Mouse (Mus musculus) heart, embryonic 15.5 days (tissue): ENCODE measurements around the gene Pdlim4. TPM values are rescaled to one million over a fixed set of nuclear protein-coding genes. Genes with fewer than 3 reads are reported as not detected.
"Not testable (repeated sequence)": the region's sequence is repeated elsewhere in the genome, so short reads cannot be mapped to it uniquely, and the experiment has no call there.

Source experiments
- ATAC-seq: fragments of 200-750 bp; cut with Nextera tagmentation; replicated peaks from 2 replicates; pipeline ENCODE4 v1.8.0; 2017; ENCODE audit warnings: low read depth, moderate TSS enrichment; ENCODE audit not compliant: insufficient number of reproducible peaks, insufficient read depth, low FRiP score
- H3K27ac ChIP-seq: fragments of 300-500 bp; sonication (generic); 2 replicates; pipeline ENCODE4 v1.5.1; 2015; ENCODE audit warnings: mild to moderate bottlenecking, inconsistent platforms
- H3K27me3 ChIP-seq: fragments of 300-500 bp; sonication (generic); 2 replicates; pipeline ENCODE4 v1.6.1; 2015; ENCODE audit warnings: inconsistent platforms
- H3K36me3 ChIP-seq: fragments of 300-500 bp; sonication (generic); 2 replicates; pipeline ENCODE4 v1.6.1; 2015; ENCODE audit warnings: mild to moderate bottlenecking, inconsistent platforms
- H3K4me1 ChIP-seq: fragments of 300-500 bp; sonication (generic); replicated peaks from 2 replicates; pipeline ENCODE4 v1.6.1; 2015; ENCODE audit warnings: inconsistent platforms
- H3K4me2 ChIP-seq: fragments of 300-500 bp; sonication (generic); 2 replicates; pipeline ENCODE4 v1.6.1; 2015; ENCODE audit warnings: inconsistent platforms, mild to moderate bottlenecking, moderate library complexity
- H3K4me3 ChIP-seq: fragments of 300-500 bp; sonication (generic); 2 replicates; pipeline ENCODE4 v1.5.1; 2015; ENCODE audit warnings: mild to moderate bottlenecking, inconsistent platforms
- H3K9ac ChIP-seq: fragments of 300-500 bp; sonication (generic); 2 replicates; pipeline ENCODE4 v1.6.1; 2015; ENCODE audit warnings: mild to moderate bottlenecking, inconsistent platforms
- H3K9me3 ChIP-seq: fragments of 300-500 bp; sonication (generic); replicated peaks from 2 replicates; pipeline ENCODE4 v1.6.1; 2016; ENCODE audit warnings: inconsistent platforms
- whole genome bisulfite sequencing: fragments of 180-500 bp; shearing (Covaris S2); methylation state at CpG from one replicate; pipeline ENCODE4 v1.1.7; 2015; ENCODE audit warnings: mixed read lengths; 5-methylcytosine and 5-hydroxymethylcytosine counted together
- polyA plus RNA-seq: library from polyadenylated mRNA; unstranded; fragments of >200 nt; fragmentation: Nextera tagmentation; extraction: Ambion mirVana; gene quantifications from 2 replicates; pipeline ENCODE4 v1.2.1, GENCODE M21; 2015

Pdlim4 gene
- polyA plus RNA-seq, 1 experiment from 2014 or later, result 11.4 TPM

GRCm38 (mm10) chr11:54011255-54011654, 57.6 kb downstream of the Pdlim4 start:
- Histone ChIP-seq H3K9me3 (no peaks in the 10 kb centered on the region), H3K9ac (no peak overlapping the region), H3K27me3 (no peaks in the 10 kb centered on the region), H3K4me1 (peaks cover 3% of the 10 kb centered on the region), H3K36me3 (no peaks in the 10 kb centered on the region), H3K4me2 (no peak overlapping the region), H3K4me3 (no peak overlapping the region), H3K27ac (no peak overlapping the region)
- no peak for ATAC-seq
- WGBS, result 89% methylated on average over 2 of the region's 2 CpGs

DNA sequence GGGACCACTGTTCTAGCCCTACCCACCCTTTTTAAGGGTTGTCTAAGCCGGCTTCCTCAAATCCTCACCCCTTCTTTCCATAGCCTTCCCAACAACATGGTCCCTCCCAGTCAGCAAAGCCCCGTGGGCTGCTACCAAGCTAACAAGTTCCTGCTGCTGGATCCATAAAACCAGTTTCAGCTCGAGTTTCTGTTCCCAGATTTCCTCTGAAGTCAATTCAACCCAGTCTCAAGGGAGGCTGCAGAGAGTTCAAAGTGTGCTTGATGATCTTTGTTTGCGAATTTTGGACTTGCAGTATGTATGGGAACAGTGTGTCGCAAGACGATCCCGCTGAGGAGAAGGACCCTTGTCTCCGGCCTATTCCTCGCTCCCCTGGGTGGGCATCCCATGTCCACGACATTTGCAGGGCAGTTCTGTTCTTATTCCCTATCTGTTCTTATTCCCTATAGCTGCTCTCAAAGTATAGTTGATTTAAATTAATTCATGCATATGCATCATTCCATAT, 60.3 kb downstream of the Pdlim4 start:
- H3K36me3 ChIP-seq, result no peaks in the 10 kb centered on the region
- no peak overlapping the region for H3K4me3 ChIP-seq
- no peak for ATAC-seq
- no peak overlapping the region for H3K4me2 ChIP-seq
- H3K4me1 ChIP-seq, result peaks cover 11% of the 10 kb centered on the region
- no peaks in the 10 kb centered on the region for H3K27me3 ChIP-seq
- 78% methylated on average over 10 of the region's 10 CpGs for WGBS
- H3K9ac ChIP-seq, result no peak overlapping the region
- no peaks in the 10 kb centered on the region for H3K9me3 ChIP-seq
- H3K27ac ChIP-seq, result no peak overlapping the region

GRCm38 (mm10) chr11:54007717-54008116, 61.1 kb downstream of the Pdlim4 start:
- H3K4me3 ChIP-seq, result no peak overlapping the region
- no peak overlapping the region for H3K27ac ChIP-seq
- H3K4me1 ChIP-seq, result peaks cover 14% of the 10 kb centered on the region
- no peaks in the 10 kb centered on the region for H3K27me3 ChIP-seq
- H3K9ac ChIP-seq, result no peak overlapping the region
- H3K36me3 ChIP-seq, result no peaks in the 10 kb centered on the region
- H3K9me3 ChIP-seq, result no peaks in the 10 kb centered on the region
- no peak overlapping the region for H3K4me2 ChIP-seq
- ATAC-seq, result no peak
- 86% methylated on average over 11 of the region's 11 CpGs for WGBS

- ATAC-seq, result no peak
Measured at GRCm38 (mm10) chr11:54006901-54007300, 61.9 kb downstream of the Pdlim4 start.

DNA sequence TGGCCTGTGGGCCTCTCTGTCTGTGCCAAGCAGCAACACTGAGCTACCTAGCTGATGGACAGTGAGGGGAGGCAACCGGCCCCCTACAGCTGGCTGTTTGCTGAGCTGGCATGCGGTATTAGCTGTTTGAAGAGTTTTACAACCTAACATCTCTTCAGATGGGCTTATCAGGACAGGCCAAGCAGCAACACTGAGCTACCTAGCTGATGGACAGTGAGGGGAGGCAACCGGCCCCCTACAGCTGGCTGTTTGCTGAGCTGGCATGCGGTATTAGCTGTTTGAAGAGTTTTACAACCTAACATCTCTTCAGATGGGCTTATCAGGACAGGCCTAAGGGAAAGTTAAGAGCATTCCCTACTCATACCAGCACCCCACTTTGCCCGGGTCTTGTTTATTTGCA, 62.5 kb downstream of the Pdlim4 start:
- peaks cover 14% of the 10 kb centered on the region for H3K4me1 ChIP-seq
- H3K9me3 ChIP-seq, H3K4me2 ChIP-seq, H3K4me3 ChIP-seq, H3K27me3 ChIP-seq, ATAC-seq, H3K27ac ChIP-seq, H3K36me3 ChIP-seq, H3K9ac ChIP-seq: not testable (repeated sequence)
- WGBS, result 46% methylated on average over 5 of the region's 5 CpGs

More at GRCm38 (mm10) chr11:54006901-54007300, 61.9 kb downstream of the Pdlim4 start:
- H3K27ac ChIP-seq, result no peak overlapping the region
- no peaks in the 10 kb centered on the region for H3K36me3 ChIP-seq
- no peaks in the 10 kb centered on the region for H3K9me3 ChIP-seq
- H3K4me3 ChIP-seq, result no peak overlapping the region
- H3K4me2 ChIP-seq, result no peak overlapping the region
- H3K27me3 ChIP-seq, result no peaks in the 10 kb centered on the region
- peaks cover 14% of the 10 kb centered on the region for H3K4me1 ChIP-seq
- no peak overlapping the region for H3K9ac ChIP-seq
- 51% methylated on average over 4 of the region's 4 CpGs for WGBS

Other genes with a start within 250 kb of the Pdlim4 start
- gene Gm12216, start 209.8 kb downstream of the Pdlim4 start, polyA plus RNA-seq, result 0.74 and 2.5 TPM in 2 replicates
- gene Slc22a5, start 177.4 kb downstream of the Pdlim4 start, polyA plus RNA-seq, result 7.3 and 8.9 TPM in 2 replicates
- gene Slc22a21, start 88.7 kb downstream of the Pdlim4 start, polyA plus RNA-seq, result 1.8 and 2.6 TPM in 2 replicates
- 0.83 and 1.1 TPM in 2 replicates for gene Slc22a4, start 40.9 kb downstream of the Pdlim4 start, polyA plus RNA-seq
- gene P4ha2, start 31.1 kb upstream of the Pdlim4 start, polyA plus RNA-seq, result 46.0 and 54.6 TPM in 2 replicates
- not detected in 2 replicates for gene Csf2, start 180.7 kb upstream of the Pdlim4 start, polyA plus RNA-seq
- not detected in 2 replicates for gene Il3, start 198.3 kb upstream of the Pdlim4 start, polyA plus RNA-seq
- gene Acsl6, start 234.8 kb upstream of the Pdlim4 start, polyA plus RNA-seq, result 0.47 and 0.55 TPM in 2 replicates